Mouse (Mus musculus) cerebellum, adult 9-11 months (tissue): ENCODE measurements at regions not wholly inside any gene's neighbourhood (a gene's known extent, or its start where the extent isn't known, plus 50 kb on each side); places are given as distances from the start of the nearest gene placed in this dataset.

Experiments used
- DNase-seq: peaks from one replicate; pipeline ENCODE4 v3.0.0; 2022

GRCm38 (mm10) chr1:64288812-64289447 lies 166.8 kb upstream of the Klf7 start:
- DNase-seq = peak; percentile 41

GRCm38 (mm10) chr1:64287068-64287467 lies 165.0 kb upstream of the Klf7 start:
- DNase-seq = no peak

- peak; percentile 40 for DNase-seq
These were observed 162.6 kb upstream of the Klf7 start for GRCm38 (mm10) chr1:64284656-64285055.

GRCm38 (mm10) chr1:64275865-64276264 lies 153.8 kb upstream of the Klf7 start:
- no peak for DNase-seq

GRCm38 (mm10) chr1:64275086-64275802 lies 153.2 kb upstream of the Klf7 start:
- DNase-seq = no peak

GRCm38 (mm10) chr1:64257237-64257636 lies 135.2 kb upstream of the Klf7 start:
- DNase-seq = no peak

- peak; percentile 67 for DNase-seq
These were observed 133.6 kb upstream of the Klf7 start for GRCm38 (mm10) chr1:64255554-64256295.

- no peak for DNase-seq
These were observed 132.6 kb upstream of the Klf7 start for GRCm38 (mm10) chr1:64254673-64255072.

- DNase-seq = no peak
These were observed 131.9 kb upstream of the Klf7 start for GRCm38 (mm10) chr1:64253996-64254395.

GRCm38 (mm10) chr1:64242401-64242800 lies 120.3 kb upstream of the Klf7 start:
- DNase-seq = no peak

GRCm38 (mm10) chr1:64229654-64230053 lies 107.6 kb upstream of the Klf7 start:
- DNase-seq = no peak

- DNase-seq = peak; percentile 96
These were observed 104.2 kb upstream of the Klf7 start for GRCm38 (mm10) chr1:64226001-64226918.

- peak; percentile 26 for DNase-seq
These were observed 102.0 kb upstream of the Klf7 start for GRCm38 (mm10) chr1:64223779-64224687.

GRCm38 (mm10) chr1:64222475-64222874 lies 100.4 kb upstream of the Klf7 start:
- DNase-seq = no peak

GRCm38 (mm10) chr1:64220486-64220885 lies 98.4 kb upstream of the Klf7 start:
- peak; percentile 44 for DNase-seq

- DNase-seq = no peak
These were observed 98.0 kb upstream of the Klf7 start for GRCm38 (mm10) chr1:64220040-64220439.

GRCm38 (mm10) chr1:64215646-64216045 lies 93.6 kb upstream of the Klf7 start:
- DNase-seq = no peak

GRCm38 (mm10) chr1:64209131-64209530 lies 87.0 kb upstream of the Klf7 start:
- no peak for DNase-seq

- no peak for DNase-seq
These were observed 78.4 kb upstream of the Klf7 start for GRCm38 (mm10) chr1:64200387-64201023.

- no peak for DNase-seq
These were observed 76.7 kb upstream of the Klf7 start for GRCm38 (mm10) chr1:64198781-64199180.

GRCm38 (mm10) chr1:64198322-64198721 lies 76.2 kb upstream of the Klf7 start:
- no peak for DNase-seq
